Comparison of ENCODE assay signal across 9 mouse cellular contexts in genomic region chr2:131264027-131264426, GRCm38 (mm10). TPM values are rescaled to one million over a fixed set of nuclear protein-coding genes. Genes with fewer than 3 reads are reported as not detected.
DNase-seq lines count a peak whose midpoint lies in the region; ATAC-seq and TF ChIP-seq lines count a peak whose summit lies in the region.
"Had no signal": no experiment of that assay in that cellular context is flagged by ENCODE, and none has a peak within 500 bp of the region (broad histone marks: within the 10 kb centered on the region; RNA-seq: fewer than 3 reads in every experiment).

No protein-coding gene starts in this region.

- no peak for ATAC-seq in heart, embryonic 12.5 days (ENCODE audit: insufficient number of reproducible peaks, low FRiP score)
- no peak for ATAC-seq in cerebellum, adult (ENCODE audit: insufficient number of reproducible peaks, low FRiP score, low TSS enrichment)
- ATAC-seq: Patski had no signal

- peak overlapping the region; percentile 77 for H3K4me2 ChIP-seq in heart, embryonic 12.5 days

- no peak overlapping the region for H3K9ac ChIP-seq in heart, embryonic 12.5 days

- no peak overlapping the region; the same call in 1 of the 2 replicates for H3K4me3 ChIP-seq in heart, embryonic 12.5 days
- H3K4me3 ChIP-seq in E14TG2a.4 (replicated peaks; ENCODE audit: low read length): peak overlapping the region; percentile 92
- peak overlapping the region; percentile 89 for H3K4me3 ChIP-seq in hindbrain, embryonic 10.5 days
- peak overlapping the region; percentile 90 for H3K4me3 ChIP-seq in midbrain, embryonic 10.5 days

- H3K36me3 ChIP-seq in heart, embryonic 12.5 days: no peaks in the 10 kb centered on the region
- H3K36me3 ChIP-seq in E14TG2a.4 (ENCODE audit: insufficient read depth, low read length): peaks cover 23% of the 10 kb centered on the region
- H3K36me3 ChIP-seq in hindbrain, embryonic 10.5 days: peaks cover 16% of the 10 kb centered on the region
- H3K36me3 ChIP-seq in midbrain, embryonic 10.5 days: peaks cover 18% of the 10 kb centered on the region

- intact Hi-C loops in heart, postnatal 10 days (cut with DNase I): loop anchor here (5.0 kb wide), 1 partner anchor 153 kb away; no protein-coding TSS in a partner anchor

- H3K27me3 ChIP-seq in heart, embryonic 12.5 days (replicated peaks): no peaks in the 10 kb centered on the region
- no peaks in the 10 kb centered on the region for H3K27me3 ChIP-seq in E14TG2a.4 (ENCODE audit: insufficient read depth, low read length)
- H3K27me3 ChIP-seq in hindbrain, embryonic 10.5 days (ENCODE audit: insufficient read depth, poor library complexity, severe bottlenecking): no peaks in the 10 kb centered on the region
- H3K27me3 ChIP-seq in midbrain, embryonic 10.5 days (ENCODE audit: low read depth, poor library complexity, severe bottlenecking): no peaks in the 10 kb centered on the region
- H3K27me3 ChIP-seq: Patski had no signal

- H3K9me3 ChIP-seq in heart, embryonic 12.5 days (replicated peaks): no peaks in the 10 kb centered on the region
- no peaks in the 10 kb centered on the region for H3K9me3 ChIP-seq in E14TG2a.4 (ENCODE audit: low read length)
- H3K9me3 ChIP-seq in hindbrain, embryonic 10.5 days: no peaks in the 10 kb centered on the region
- H3K9me3 ChIP-seq in midbrain, embryonic 10.5 days (replicated peaks): no peaks in the 10 kb centered on the region

- WGBS in heart, embryonic 12.5 days: 80% methylated on average over 6 of the region's 6 CpGs
- 80% methylated on average over 6 of the region's 6 CpGs for WGBS in hindbrain, embryonic 10.5 days
- 86% methylated on average over 6 of the region's 6 CpGs for WGBS in midbrain, embryonic 10.5 days

- no peak for TF ChIP-seq CTCF in E14TG2a.4 (conservative IDR thresholded peaks at IDR 0.05; ENCODE audit: low read length)

- DNase-seq in heart, postnatal 10 days: no peak
- DNase-seq in hindbrain, embryonic 10.5 days (ENCODE audit: low spot score): no peak
- DNase-seq in midbrain, embryonic 10.5 days (ENCODE audit: low spot score): no peak
- no peak for DNase-seq in embryo, embryonic 11 days
- no peak for DNase-seq in layer of hippocampus, adult 8-10 months (ENCODE audit: low spot score in 2 of 2)

- H3K27ac ChIP-seq in heart, embryonic 12.5 days (ENCODE audit: poor library complexity, severe bottlenecking): no peak overlapping the region
- no peak overlapping the region; the same call in 1 of the 2 replicates for H3K27ac ChIP-seq in hindbrain, embryonic 10.5 days
- H3K27ac ChIP-seq in midbrain, embryonic 10.5 days (replicated peaks): no peak overlapping the region

- H3K4me1 ChIP-seq in heart, embryonic 12.5 days (replicated peaks): peaks cover 34% of the 10 kb centered on the region
- peaks cover 52% of the 10 kb centered on the region for H3K4me1 ChIP-seq in E14TG2a.4 (replicated peaks; ENCODE audit: low read depth, low read length)
- H3K4me1 ChIP-seq in hindbrain, embryonic 10.5 days (replicated peaks): peaks cover 38% of the 10 kb centered on the region
- peaks cover 37% of the 10 kb centered on the region for H3K4me1 ChIP-seq in midbrain, embryonic 10.5 days

RNA-seq across cellular contexts. Expression of gene Pank2, which starts 1.7 kb away (rescaled TPM):
- polyA plus RNA-seq in heart, embryonic 12.5 days (2016; fragmentation: Nextera tagmentation; extraction: Ambion mirVana): 37.1 and 37.6 TPM in 2 replicates
- 10 to 100 TPM; 35.5 to 36.0 TPM for total RNA-seq in heart, postnatal 10 days (2021)
- 44.9 and 46.8 TPM in 2 replicates for polyA plus RNA-seq in hindbrain, embryonic 10.5 days (2016; fragmentation: Nextera tagmentation; extraction: Ambion mirVana)
- 43.6 and 49.1 TPM in 2 replicates for polyA plus RNA-seq in midbrain, embryonic 10.5 days (2016; fragmentation: Nextera tagmentation; extraction: Ambion mirVana)
- total RNA-seq in layer of hippocampus, adult 8-10 months (2022): 10 to 100 TPM; 43.7 to 61.7 (median 52.4) TPM

RNA-seq across cellular contexts. Expression of gene Mavs, which starts 30.2 kb away (rescaled TPM):
- 20.3 and 20.6 TPM in 2 replicates for polyA plus RNA-seq in heart, embryonic 12.5 days (2016; fragmentation: Nextera tagmentation; extraction: Ambion mirVana)
- 10 to 100 TPM; 39.6 to 44.6 TPM for total RNA-seq in heart, postnatal 10 days (2021)
- polyA plus RNA-seq in hindbrain, embryonic 10.5 days (2016; fragmentation: Nextera tagmentation; extraction: Ambion mirVana): 16.4 and 19.0 TPM in 2 replicates
- 20.6 and 21.4 TPM in 2 replicates for polyA plus RNA-seq in midbrain, embryonic 10.5 days (2016; fragmentation: Nextera tagmentation; extraction: Ambion mirVana)
- total RNA-seq in layer of hippocampus, adult 8-10 months (2022): 1 to 10 TPM; 8.5 to 9.1 (median 8.8) TPM

RNA-seq across cellular contexts. Expression of gene Ap5s1, which starts 57.1 kb away (rescaled TPM):
- polyA plus RNA-seq in heart, embryonic 12.5 days (2016; fragmentation: Nextera tagmentation; extraction: Ambion mirVana): 30.1 and 32.0 TPM in 2 replicates
- total RNA-seq in heart, postnatal 10 days (2021): 10 to 100 TPM; 39.4 to 44.0 TPM
- polyA plus RNA-seq in hindbrain, embryonic 10.5 days (2016; fragmentation: Nextera tagmentation; extraction: Ambion mirVana): 27.2 and 32.7 TPM in 2 replicates
- 25.9 and 28.9 TPM in 2 replicates for polyA plus RNA-seq in midbrain, embryonic 10.5 days (2016; fragmentation: Nextera tagmentation; extraction: Ambion mirVana)
- total RNA-seq in layer of hippocampus, adult 8-10 months (2022): 10 to 100 TPM; 20.9 to 24.2 (median 22.8) TPM
